Mouse (Mus musculus) CH12.LX (cell line): ENCODE results near the gene Naa80. TPM values are rescaled to one million over a fixed set of nuclear protein-coding genes. Genes with fewer than 3 reads are reported as not detected.

Experiments used
- DNase-seq: peaks from one replicate; pipeline ENCODE4 v3.0.0-alpha.2; 2013; ENCODE audit errors: extremely low read depth
- H3K27ac ChIP-seq: 2 replicates; pipeline ENCODE4 v1.5.1; 2012; ENCODE audit warnings: low read depth, mild to moderate bottlenecking, control low read depth, moderate library complexity; ENCODE audit not compliant: insufficient read depth
- H3K27me3 ChIP-seq: replicated peaks from 2 replicates; pipeline ENCODE3; 2012; ENCODE audit warnings: inconsistent platforms
- H3K36me3 ChIP-seq, 2 experiments: replicated peaks in 1 of 2; 2 replicates each; pipeline versions ENCODE3 to v1.6.1; 2012; ENCODE audit warnings: inconsistent platforms in 1 of 2, low read length in 1 of 2, mild to moderate bottlenecking in 1 of 2, mixed read lengths in 1 of 2, moderate library complexity in 1 of 2; ENCODE audit not compliant: control insufficient read depth in 1 of 2, insufficient read depth in 1 of 2
- H3K4me1 ChIP-seq, 2 experiments: 2 replicates each; pipeline ENCODE4 v1.6.1; 2012; ENCODE audit warnings: inconsistent platforms in 1 of 2, moderate library complexity in 1 of 2; ENCODE audit not compliant: insufficient read depth in 2 of 2, control insufficient read depth in 1 of 2
- H3K4me2 ChIP-seq: 2 replicates; pipeline ENCODE4 v1.6.1; 2012; ENCODE audit warnings: low read depth, mild to moderate bottlenecking, control low read depth; ENCODE audit not compliant: poor library complexity, insufficient read depth, severe bottlenecking
- H3K4me3 ChIP-seq, 3 experiments: fragments of 150-350 bp in 1 of 3; sonication (generic) in 1 of 3; replicated peaks in 1 of 3; 2 replicates each; pipeline versions ENCODE3 to v1.5.1; 2011 to 2012; ENCODE audit warnings: low read depth in 2 of 3, low read length in 2 of 3, mild to moderate bottlenecking in 2 of 3, moderate library complexity in 2 of 3, control low read depth in 1 of 3, improper control_type of control experiment in 1 of 3, inconsistent platforms in 1 of 3, mixed read lengths in 1 of 3; ENCODE audit not compliant: poor library complexity in 1 of 3
- H3K79me2 ChIP-seq: replicated peaks from 2 replicates; pipeline ENCODE4 v1.6.1; 2012; ENCODE audit warnings: mild to moderate bottlenecking, moderate library complexity; ENCODE audit not compliant: control insufficient read depth, poor library complexity, insufficient read depth, severe bottlenecking; ENCODE audit errors: extremely low read depth
- H3K9ac ChIP-seq: 2 replicates; pipeline ENCODE4 v1.6.1; 2012; ENCODE audit warnings: low read depth, mild to moderate bottlenecking, control low read depth, moderate library complexity; ENCODE audit not compliant: insufficient read depth
- H3K9me3 ChIP-seq: replicated peaks from 2 replicates; pipeline ENCODE3; 2012; ENCODE audit warnings: low read length, inconsistent platforms, mixed read lengths
- BHLHE40 ChIP-seq: IDR thresholded peaks from 2 replicates; pipeline ENCODE4 v1.6.1; 2011; ENCODE audit warnings: mild to moderate bottlenecking, low read depth, low read length, improper control_type of control experiment
- E2F4 ChIP-seq: IDR thresholded peaks from 2 replicates; pipeline ENCODE4 v1.6.1; 2011; ENCODE audit warnings: low read depth, low read length, improper control_type of control experiment; ENCODE audit not compliant: insufficient replicate concordance
- IRF4 ChIP-seq: IDR thresholded peaks from 2 replicates; pipeline ENCODE4 v1.6.1; 2014; ENCODE audit warnings: low read depth, mild to moderate bottlenecking, inconsistent platforms, low read length, improper control_type of control experiment
- JUN ChIP-seq: IDR thresholded peaks from 2 replicates; pipeline ENCODE4 v1.6.1; 2011; ENCODE audit warnings: low read depth, mild to moderate bottlenecking, low read length, improper control_type of control experiment, moderate library complexity; ENCODE audit not compliant: insufficient read depth
- MAFK ChIP-seq: IDR thresholded peaks from 2 replicates; pipeline ENCODE4 v1.6.1; 2011; ENCODE audit warnings: low read length, improper control_type of control experiment; ENCODE audit not compliant: insufficient replicate concordance
- MAX ChIP-seq: IDR thresholded peaks from 2 replicates; pipeline ENCODE4 v1.6.1; 2011; ENCODE audit warnings: low read length, improper control_type of control experiment
- MEF2A ChIP-seq: IDR thresholded peaks from 2 replicates; pipeline ENCODE4 v1.6.1; 2014; ENCODE audit warnings: low read depth, mild to moderate bottlenecking, inconsistent platforms, low read length, improper control_type of control experiment, borderline replicate concordance
- MXI1 ChIP-seq: IDR thresholded peaks from 2 replicates; pipeline ENCODE4 v1.6.1; 2011; ENCODE audit warnings: mild to moderate bottlenecking, low read depth, low read length, improper control_type of control experiment
- PAX5 ChIP-seq: IDR thresholded peaks from 2 replicates; pipeline ENCODE4 v1.6.1; 2012; ENCODE audit warnings: low read length, inconsistent platforms, mixed read lengths
- POLR2A ChIP-seq: IDR thresholded peaks from 2 replicates; pipeline ENCODE4 v1.6.1; 2011; ENCODE audit warnings: low read depth, mild to moderate bottlenecking, improper control_type of control experiment, low read length
- POLR2AphosphoS2 ChIP-seq: IDR thresholded peaks from 2 replicates; pipeline ENCODE4 v1.6.1; 2011; ENCODE audit warnings: low read depth, low read length, improper control_type of control experiment
- RAD21 ChIP-seq: IDR thresholded peaks from 2 replicates; pipeline ENCODE4 v1.6.1; 2011; ENCODE audit warnings: low read depth, mild to moderate bottlenecking, low read length, improper control_type of control experiment, moderate library complexity
- SIN3A ChIP-seq: IDR thresholded peaks from 2 replicates; pipeline ENCODE4 v1.6.1; 2012; ENCODE audit warnings: low read length, improper control_type of control experiment, inconsistent platforms
- TCF12 ChIP-seq: IDR thresholded peaks from 2 replicates; pipeline ENCODE4 v1.6.1; 2014; ENCODE audit warnings: low read depth, mild to moderate bottlenecking, inconsistent platforms, low read length, improper control_type of control experiment
- USF1 ChIP-seq: IDR thresholded peaks from 2 replicates; pipeline ENCODE4 v1.6.1; 2014; ENCODE audit warnings: low read depth, mild to moderate bottlenecking, inconsistent platforms, low read length, improper control_type of control experiment
- USF2 ChIP-seq: conservative IDR thresholded peaks from 2 replicates; pipeline ENCODE4 v1.6.1; 2011; ENCODE audit warnings: low read depth, low read length, improper control_type of control experiment
- ZNF384 ChIP-seq: IDR thresholded peaks from 2 replicates; pipeline ENCODE4 v1.6.1; 2012; ENCODE audit warnings: low read depth, low read length, improper control_type of control experiment, inconsistent platforms
- dilution Hi-C: fragments of 300-500 bp; cut with MboI; formaldehyde crosslinking; loops from 2 replicates; pipeline ENCODE4 v1.14.3; 2020; ENCODE audit warnings: low sequenced_read_pairs; ENCODE audit not compliant: extremely low pct_unique_long_range_greater_than_20kb, extremely low pct_ligation_motif_present
- in situ Hi-C: fragments of 300-500 bp; cut with MboI; formaldehyde crosslinking; loops from 3 replicates; pipeline ENCODE4 v1.14.3; 2019; ENCODE audit warnings: low sequenced_read_pairs, low pct_ligation_motif_present, low pct_unique_long_range_greater_than_20kb, mixed read lengths
- polyA plus RNA-seq: library from polyadenylated mRNA; unstranded; fragments of >175 nt; gene quantifications from 2 replicates; pipeline ENCODE4 v1.2.1, GENCODE M21; 2012; ENCODE audit warnings: low read depth; ENCODE audit not compliant: insufficient read length
- total RNA-seq, 2 experiments: library from RNA; depleted of rRNA; stranded (reverse); fragments of 300-350 nt in 1 of 2; fragments of >200 nt in 1 of 2; gene quantifications; 2 replicates each; pipeline ENCODE4 v1.2.3; 2012 to 2014

The Naa80 gene
- total and polyA plus RNA-seq, 3 experiments, result 1.7 to 9.3 (median 4.8) TPM

- Histone ChIP-seq H3K36me3 (no peaks in the 10 kb centered on the region), H3K79me2 (no peaks in the 10 kb centered on the region), H3K27ac (no peak overlapping the region), H3K4me1 (peaks cover 46 to 82% of the 10 kb centered on the region in 2 experiments), H3K9me3 (no peaks in the 10 kb centered on the region), H3K4me3 (no peak overlapping the region), H3K4me2 (no peak overlapping the region), H3K27me3 (no peaks in the 10 kb centered on the region), H3K9ac (no peak overlapping the region)
- dilution Hi-C loops (no loop called here), in situ Hi-C loops (loop anchor here (5.0 kb wide), 1 partner anchor 35 kb away; no protein-coding TSS in a partner anchor)
- no peak for TF ChIP-seq TCF12
- no peak for TF ChIP-seq E2F4
- no peak for TF ChIP-seq MEF2A
- TF ChIP-seq MXI1, result no peak
- no peak for TF ChIP-seq BHLHE40
- no peak for DNase-seq
Observed at GRCm38 (mm10) chr9:107607653-107608245, 29.1 kb downstream of the Naa80 start.

- Histone ChIP-seq H3K9me3 (no peaks in the 10 kb centered on the region), H3K9ac (peak within 1 kb of the TSS; percentile 14), H3K27ac (peak within 1 kb of the TSS; percentile 65), H3K36me3 (peaks cover 0 to 4% of the 10 kb centered on the region in 2 experiments), H3K4me2 (peak within 1 kb of the TSS; percentile 53), H3K4me1 (peaks cover 36 to 76% of the 10 kb centered on the region in 2 experiments), H3K79me2 (no peaks in the 10 kb centered on the region), H3K4me3 (peak within 1 kb of the TSS; percentile 24 to 43 (median 33)), H3K27me3 (no peaks in the 10 kb centered on the region)
- DNase-seq, result no peak
- no peak for TF ChIP-seq SIN3A
- TF ChIP-seq RAD21, result no peak
- no peak for TF ChIP-seq JUN
- TF ChIP-seq E2F4, result no peak
- peak; percentile 45; the same call in 1 of the 2 replicates for TF ChIP-seq MXI1
- TF ChIP-seq USF2, result peak; percentile 14; the same call in 1 of the 2 replicates
- peak; percentile 65 for TF ChIP-seq USF1
- no peak for TF ChIP-seq POLR2AphosphoS2
- TF ChIP-seq POLR2A, result 0 out of 2 replicates have a peak, but pooled peaks have one; percentile 5
- TF ChIP-seq PAX5, result no peak
- TF ChIP-seq MAFK, result no peak
- no peak for TF ChIP-seq IRF4
- peak; percentile 72 for TF ChIP-seq MAX
- TF ChIP-seq ZNF384, result no peak
- in situ Hi-C loops, result loop anchor here (5.0 kb wide), 1 partner anchor 33 kb away; no protein-coding TSS in a partner anchor
- dilution Hi-C loops, result no loop called here
Observed at GRCm38 (mm10) chr9:107608741-107609432, 30.2 kb downstream of the Naa80 start, which contains the start of gene Sema3b. Gene Sema3b (minus strand): TSS chr9:107609229.
